31 mouse cellular contexts compared by ENCODE assay signal in the genomic region with DNA sequence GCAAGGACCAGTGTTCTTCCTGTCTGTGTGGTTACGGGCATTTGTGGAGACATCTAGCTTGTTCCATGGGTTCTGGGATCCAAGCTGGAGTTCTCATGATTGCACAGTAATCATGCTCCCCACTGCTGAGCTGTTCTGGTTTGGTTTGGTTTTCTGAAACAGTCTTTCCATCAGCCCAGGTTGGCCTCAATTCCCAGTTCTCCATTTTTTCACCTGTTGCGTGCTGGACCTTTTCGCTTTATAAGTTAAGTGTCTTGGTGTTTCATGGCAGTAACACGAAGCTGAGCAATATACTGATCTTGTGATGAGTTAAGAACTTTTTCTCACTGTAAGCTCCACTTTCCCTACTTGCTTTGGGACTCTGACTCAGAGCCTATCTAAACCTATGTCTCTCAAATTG. TPM values are rescaled to one million over a fixed set of nuclear protein-coding genes. Genes with fewer than 3 reads are reported as not detected.
"Had no signal": no experiment of that assay in that cellular context is flagged by ENCODE, and none has a peak within 500 bp of the region (broad histone marks: within the 10 kb centered on the region; RNA-seq: fewer than 3 reads in every experiment).

No protein-coding gene starts in this region.

- H3K36me3 ChIP-seq: embryonic facial prominence, embryonic 10.5 days; embryonic facial prominence, embryonic 12.5 days; embryonic facial prominence, embryonic 13.5 days; embryonic facial prominence, embryonic 15.5 days; forebrain, embryonic 10.5 days; forebrain, embryonic 12.5 days; forebrain, embryonic 15.5 days had no signal

- H3K4me2 ChIP-seq: embryonic facial prominence, embryonic 12.5 days; embryonic facial prominence, embryonic 13.5 days; embryonic facial prominence, embryonic 15.5 days; forebrain, embryonic 12.5 days; forebrain, embryonic 13.5 days; forebrain, embryonic 15.5 days had no signal

- DNase-seq: cerebellum, adult 9-10 months; cerebellum, adult 9-11 months; cerebellum, postnatal 10 days; cerebellum, postnatal 14 days; cerebellum, postnatal 25 days; cerebellum, postnatal 36 days; embryo, embryonic 11 days; forebrain, postnatal 0 days; gastrocnemius, adult 2 months; gastrocnemius, postnatal 10 days; gastrocnemius, postnatal 14 days; gastrocnemius, postnatal 25 days; gastrocnemius, postnatal 36 days; heart, adult 11 months; heart, adult 18-20 months; heart, adult 2 months had no signal

- H3K4me3 ChIP-seq: embryonic facial prominence, embryonic 10.5 days; embryonic facial prominence, embryonic 12.5 days; embryonic facial prominence, embryonic 13.5 days; embryonic facial prominence, embryonic 15.5 days; erythroblast, embryonic 14.5 days; forebrain, embryonic 10.5 days; forebrain, embryonic 12.5 days; forebrain, embryonic 13.5 days; forebrain, embryonic 15.5 days; gastrocnemius, adult 2 months; heart, adult 2 months had no signal

- H3K9ac ChIP-seq: embryonic facial prominence, embryonic 12.5 days; embryonic facial prominence, embryonic 13.5 days; embryonic facial prominence, embryonic 15.5 days; forebrain, embryonic 12.5 days; forebrain, embryonic 13.5 days; forebrain, embryonic 15.5 days; forebrain, postnatal 0 days had no signal

- H3K9me3 ChIP-seq: embryonic facial prominence, embryonic 10.5 days; embryonic facial prominence, embryonic 12.5 days; embryonic facial prominence, embryonic 13.5 days; embryonic facial prominence, embryonic 15.5 days; forebrain, embryonic 10.5 days; forebrain, embryonic 12.5 days; forebrain, embryonic 13.5 days; forebrain, embryonic 15.5 days had no signal

- H3K27ac ChIP-seq: embryonic facial prominence, embryonic 10.5 days; embryonic facial prominence, embryonic 12.5 days; embryonic facial prominence, embryonic 13.5 days; embryonic facial prominence, embryonic 15.5 days; forebrain, embryonic 10.5 days; forebrain, embryonic 12.5 days; forebrain, embryonic 13.5 days; forebrain, embryonic 15.5 days; gastrocnemius, adult 2 months; heart, adult 2 months had no signal

RNA-seq across cellular contexts. Expression of a gene that starts 3.6 kb away (rescaled TPM):
- total RNA-seq: common myeloid progenitor, adult 5-6 weeks; forebrain, postnatal 0 days; gastrocnemius, adult 2 months; gastrocnemius, adult 8-10 months; gastrocnemius, postnatal 25 days; gastrocnemius, postnatal 36 days; granulocyte monocyte progenitor cell, adult 5-6 weeks had no signal

RNA-seq across cellular contexts. Expression of a gene that starts 10.3 kb away (rescaled TPM):
- total RNA-seq: common myeloid progenitor, adult 5-6 weeks; forebrain, postnatal 0 days; gastrocnemius, adult 18-20 months; gastrocnemius, adult 2 months; gastrocnemius, adult 8-10 months; gastrocnemius, postnatal 25 days; gastrocnemius, postnatal 36 days; granulocyte monocyte progenitor cell, adult 5-6 weeks; heart, adult 18-20 months; heart, adult 2 months; heart, adult 8-10 months had no signal
- polyA plus RNA-seq: cortical plate, adult 2 months; erythroblast, embryonic 14.5 days had no signal
